Mouse (Mus musculus): ENCODE results near the gene Kcnc1. TPM values are rescaled to one million over a fixed set of nuclear protein-coding genes. Genes with fewer than 3 reads are reported as not detected.

The Kcnc1 gene
- total RNA-seq (2023), result 1 to 10 TPM in 1 of 2 experiments, under 1 TPM in 1; 0.18 to 1.6 TPM

DNA sequence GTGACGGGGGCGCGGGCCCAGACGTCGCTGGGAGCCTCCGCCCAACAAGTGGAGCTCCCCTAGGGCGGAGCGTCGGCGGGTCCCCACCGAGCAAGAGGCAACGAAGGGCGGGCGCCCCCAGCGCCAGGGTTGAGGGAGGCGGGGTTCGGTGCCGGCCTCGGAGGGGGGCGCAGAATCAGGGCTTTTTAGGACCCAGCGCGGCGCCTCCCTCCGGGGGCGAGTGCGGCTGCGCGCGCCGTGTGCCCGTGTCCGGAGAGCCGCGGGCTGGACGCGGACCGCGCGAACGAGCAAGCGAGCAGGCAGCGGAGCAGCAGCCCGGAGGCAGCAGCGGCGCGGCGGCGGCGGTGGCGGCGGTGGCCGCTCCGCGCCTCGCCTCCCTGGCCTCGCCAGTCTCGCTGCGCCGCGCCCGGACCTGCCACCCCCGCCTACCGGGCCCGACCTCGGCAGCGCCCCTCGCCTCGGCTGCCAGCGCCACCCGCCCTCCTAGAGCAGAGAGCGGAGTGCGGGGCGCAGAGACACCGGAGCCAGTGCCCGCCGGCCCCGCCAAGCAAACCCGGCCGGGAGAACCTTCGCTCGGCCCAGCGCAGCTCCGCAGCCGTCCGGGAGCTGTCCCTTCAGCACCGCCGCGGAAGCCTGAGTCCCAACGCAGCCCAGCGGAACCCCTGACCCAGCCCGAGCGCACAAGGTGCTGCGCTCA, at the start of gene Kcnc1:
Gene Kcnc1, plus strand, starts transcription at position 267 of the 697 bp plus-strand sequence.

DNA sequence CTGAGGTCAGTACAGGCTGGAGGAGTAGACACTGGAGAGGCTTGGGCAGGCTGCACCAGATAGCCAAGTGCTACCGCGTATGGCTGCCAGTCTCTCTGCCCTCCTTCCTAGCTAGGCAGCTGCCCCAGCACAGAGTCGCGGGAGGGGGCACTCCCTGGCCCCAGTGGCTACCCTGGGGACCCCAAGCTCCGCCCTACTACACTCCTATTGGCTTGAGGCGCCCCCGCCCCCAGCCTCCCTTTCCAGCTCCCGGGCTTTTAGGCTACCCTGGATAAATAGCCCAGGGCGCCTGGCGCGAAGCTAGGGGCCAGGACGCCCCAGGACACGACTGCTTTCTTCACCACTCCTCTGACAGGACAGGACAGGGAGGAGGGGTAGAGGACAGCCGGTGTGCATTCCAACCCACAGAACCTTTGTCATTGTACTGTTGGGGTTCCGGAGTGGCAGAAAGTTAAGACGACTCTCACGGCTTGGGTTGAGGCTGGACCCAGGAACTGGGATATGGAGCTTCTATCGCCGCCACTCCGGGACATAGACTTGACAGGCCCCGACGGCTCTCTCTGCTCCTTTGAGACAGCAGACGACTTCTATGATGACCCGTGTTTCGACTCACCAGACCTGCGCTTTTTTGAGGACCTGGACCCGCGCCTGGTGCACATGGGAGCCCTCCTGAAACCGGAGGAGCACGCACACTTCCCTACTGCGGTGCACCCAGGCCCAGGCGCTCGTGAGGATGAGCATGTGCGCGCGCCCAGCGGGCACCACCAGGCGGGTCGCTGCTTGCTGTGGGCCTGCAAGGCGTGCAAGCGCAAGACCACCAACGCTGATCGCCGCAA, 19.9 kb upstream of the Kcnc1 start, which contains the start of gene Myod1:
Gene Myod1, plus strand, starts transcription at position 303 of the 836 bp plus-strand sequence.

Other genes starting within 250 kb of the Kcnc1 start
- gene Abcc8, start 216.5 kb upstream of the Kcnc1 start, total RNA-seq (2023), result not detected
- gene Ush1c, start 158.0 kb upstream of the Kcnc1 start, total RNA-seq (2023), result not detected
- gene Otog, start 155.5 kb upstream of the Kcnc1 start, total RNA-seq (2023), result not detected
- not detected for gene Myod1, start 20.0 kb upstream of the Kcnc1 start, total RNA-seq (2023)
- gene Sergef, start 243.3 kb downstream of the Kcnc1 start, total RNA-seq (2023), result 10 to 100 TPM; 27.2 to 28.7 TPM